Mouse (Mus musculus) lung, embryonic 14.5 days (tissue): Measurements from ENCODE around the gene Ube2q1. TPM values are rescaled to one million over a fixed set of nuclear protein-coding genes. Genes with fewer than 3 reads are reported as not detected.
"Not testable (repeated sequence)": the region's sequence is repeated elsewhere in the genome, so short reads cannot be mapped to it uniquely, and the experiment has no call there.

Source experiments
- ATAC-seq: fragments of 200-750 bp; cut with Nextera tagmentation; 2 replicates; pipeline ENCODE4 v1.8.0; 2017; ENCODE audit warnings: mild to moderate bottlenecking, moderate TSS enrichment, moderate library complexity; ENCODE audit not compliant: insufficient read depth
- DNase-seq: peaks from one replicate; pipeline ENCODE4 v3.0.0-alpha.2; 2015
- H3K27ac ChIP-seq: fragments of 300-500 bp; sonication (generic); 2 replicates; pipeline ENCODE4 v1.5.1; 2014; ENCODE audit warnings: low read depth, mild to moderate bottlenecking, moderate library complexity
- H3K27me3 ChIP-seq: fragments of 300-500 bp; sonication (generic); 2 replicates; pipeline ENCODE4 v1.6.1; 2014; ENCODE audit warnings: low read length, control low read depth; ENCODE audit not compliant: insufficient read depth
- H3K36me3 ChIP-seq: fragments of 300-500 bp; sonication (generic); 2 replicates; pipeline ENCODE4 v1.6.1; 2014; ENCODE audit warnings: control low read depth; ENCODE audit not compliant: insufficient read depth
- H3K4me1 ChIP-seq: fragments of 300-500 bp; sonication (generic); 2 replicates; pipeline ENCODE4 v1.6.1; 2014; ENCODE audit warnings: antibody characterized with exemption, control low read depth; ENCODE audit not compliant: insufficient read depth
- H3K4me2 ChIP-seq: fragments of 300-500 bp; sonication (generic); 2 replicates; pipeline ENCODE4 v1.6.1; 2014; ENCODE audit warnings: mild to moderate bottlenecking
- H3K4me3 ChIP-seq: fragments of 300-500 bp; sonication (generic); 2 replicates; pipeline ENCODE4 v1.5.1; 2014; ENCODE audit warnings: low read depth, low read length
- H3K9ac ChIP-seq: fragments of 300-500 bp; sonication (generic); 2 replicates; pipeline ENCODE4 v1.6.1; 2014
- H3K9me3 ChIP-seq: fragments of 300-500 bp; sonication (generic); 2 replicates; pipeline ENCODE4 v1.6.1; 2016; ENCODE audit warnings: low read depth, low read length, control low read depth
- CTCF ChIP-seq: IDR thresholded peaks from 2 replicates; pipeline ENCODE4 v1.5.1; 2016; ENCODE audit warnings: antibody characterized with exemption, low read depth
- WGBS: fragments of 180-500 bp; shearing (Covaris S2); extraction: QIAGEN DNeasy Blood & Tissue Kit; methylation state at CpG from one replicate; pipeline ENCODE4 v1.1.7; 2014; 5-methylcytosine and 5-hydroxymethylcytosine counted together
- polyA plus RNA-seq: library from polyadenylated mRNA; unstranded; fragments of >200 nt; fragmentation: Nextera tagmentation; extraction: Ambion mirVana; gene quantifications from 2 replicates; pipeline ENCODE4 v1.2.1, GENCODE M21; 2014

Ube2q1 gene
- polyA plus RNA-seq, 1 experiment from 2014 or later: 22.8 TPM

GRCm38 (mm10) chr3:89786275-89786674 is 12.9 kb downstream of the Ube2q1 start:
- no peaks in the 10 kb centered on the region for H3K9me3 ChIP-seq
- H3K4me1 ChIP-seq: no peaks in the 10 kb centered on the region
- WGBS: 73% methylated on average over 6 of the region's 6 CpGs
- H3K4me2 ChIP-seq: no peak overlapping the region
- no peak for TF ChIP-seq CTCF
- no peak overlapping the region for H3K9ac ChIP-seq
- no peak for DNase-seq
- no peak overlapping the region for H3K27ac ChIP-seq
- H3K36me3 ChIP-seq: peaks cover 27% of the 10 kb centered on the region
- no peaks in the 10 kb centered on the region for H3K27me3 ChIP-seq
- ATAC-seq: no peak
- no peak overlapping the region for H3K4me3 ChIP-seq

DNA sequence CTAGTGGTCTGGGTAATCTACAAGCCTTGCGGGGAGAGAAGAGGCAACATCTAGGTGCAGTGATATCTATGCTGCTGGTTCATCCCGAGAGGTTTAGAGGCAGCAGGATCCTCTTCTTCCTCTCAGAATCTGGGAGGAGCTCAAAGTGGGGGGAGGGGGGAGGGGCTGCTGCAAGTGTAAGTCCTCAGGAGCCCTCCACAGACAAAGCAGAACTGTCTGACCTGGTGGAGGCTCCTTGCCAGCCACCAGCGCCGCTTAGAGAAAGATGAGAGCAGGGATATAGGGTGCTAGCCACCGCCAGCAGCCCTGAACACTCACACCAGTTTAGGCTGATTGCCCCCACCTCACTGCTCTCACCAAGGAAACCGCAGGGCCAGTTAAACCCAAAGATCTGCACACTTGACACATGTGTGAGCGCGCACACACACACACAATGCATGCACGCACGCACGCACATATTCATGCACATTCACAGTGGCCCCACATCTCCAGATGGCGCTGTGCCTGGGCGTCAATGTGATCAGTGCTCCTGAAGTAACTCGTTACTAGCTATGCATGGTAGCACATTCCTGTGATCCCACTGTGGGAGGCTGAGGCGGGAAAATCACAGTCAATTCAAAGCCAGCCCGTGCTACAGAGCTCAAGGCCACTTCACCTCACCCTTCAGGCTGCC is 15.4 kb downstream of the Ube2q1 start:
- Histone ChIP-seq H3K9me3 (no peaks in the 10 kb centered on the region), H3K27ac (no peak overlapping the region), H3K9ac (no peak overlapping the region), H3K27me3 (no peaks in the 10 kb centered on the region), H3K4me3 (no peak overlapping the region), H3K4me2 (no peak overlapping the region), H3K4me1 (no peaks in the 10 kb centered on the region), H3K36me3 (peaks cover 2% of the 10 kb centered on the region; the same call in 1 of the 2 replicates)
- no peak for DNase-seq
- TF ChIP-seq CTCF: peak; percentile 19; the same call in 1 of the 2 replicates
- WGBS: 72% methylated on average over 16 of the region's 16 CpGs
- ATAC-seq: no peak

DNA sequence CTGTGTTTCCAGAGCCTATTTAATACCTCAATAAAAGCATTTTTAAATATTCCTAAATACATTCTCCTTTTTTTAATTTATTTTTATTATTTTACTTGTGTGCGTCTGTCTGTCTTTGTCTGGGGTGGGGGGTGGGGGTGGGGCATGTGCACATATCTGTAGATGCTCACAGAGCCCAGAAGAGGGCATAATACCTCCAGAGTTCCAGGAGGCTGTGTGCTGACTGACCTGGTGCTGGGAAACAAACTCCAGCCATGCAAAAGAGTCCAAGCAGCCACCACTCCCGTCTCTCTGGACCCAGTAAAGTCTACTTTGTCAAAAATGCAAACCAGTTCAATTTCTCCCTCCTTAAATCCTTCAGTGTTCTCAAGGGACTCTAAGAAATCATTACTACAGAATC is 21.2 kb downstream of the Ube2q1 start:
- Histone ChIP-seq H3K4me2 (no peak overlapping the region), H3K36me3 (no peaks in the 10 kb centered on the region), H3K4me1 (no peaks in the 10 kb centered on the region), H3K27me3 (no peaks in the 10 kb centered on the region), H3K27ac (no peak overlapping the region), H3K9ac (no peak overlapping the region), H3K9me3 (no peaks in the 10 kb centered on the region), H3K4me3 (no peak overlapping the region)
- ATAC-seq (no peak), DNase-seq (no peak)
- no peak for TF ChIP-seq CTCF
- WGBS: 59% methylated on average over 2 of the region's 2 CpGs

DNA sequence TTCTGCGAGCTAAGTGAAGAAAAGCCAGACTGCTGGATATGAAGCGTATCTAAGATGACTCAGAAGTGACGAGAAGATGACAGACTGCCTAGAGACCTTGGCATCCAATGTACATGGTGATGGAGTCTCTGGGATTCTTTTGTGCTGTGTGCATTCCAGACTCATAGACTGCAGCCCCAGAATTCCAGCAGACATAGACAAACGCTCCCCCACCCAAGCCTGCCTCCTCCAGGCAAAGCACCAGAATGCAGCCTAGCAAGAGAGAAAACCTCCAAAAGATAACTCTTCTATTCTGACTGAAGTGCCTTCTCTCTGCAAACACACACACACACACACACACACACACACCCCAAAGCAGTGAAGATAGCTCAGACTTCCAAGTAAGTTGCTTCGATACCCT is 22.3 kb downstream of the Ube2q1 start:
- Histone ChIP-seq H3K9me3 (no peaks in the 10 kb centered on the region), H3K9ac (no peak overlapping the region), H3K27ac (no peak overlapping the region), H3K36me3 (no peaks in the 10 kb centered on the region), H3K4me3 (no peak overlapping the region), H3K4me1 (no peaks in the 10 kb centered on the region), H3K27me3 (no peaks in the 10 kb centered on the region), H3K4me2 (no peak overlapping the region)
- peak; percentile 21; the same call in 1 of the 2 replicates for TF ChIP-seq CTCF
- 58% methylated on average over 5 of the region's 5 CpGs for WGBS
- DNase-seq (no peak), ATAC-seq (no peak)

DNA sequence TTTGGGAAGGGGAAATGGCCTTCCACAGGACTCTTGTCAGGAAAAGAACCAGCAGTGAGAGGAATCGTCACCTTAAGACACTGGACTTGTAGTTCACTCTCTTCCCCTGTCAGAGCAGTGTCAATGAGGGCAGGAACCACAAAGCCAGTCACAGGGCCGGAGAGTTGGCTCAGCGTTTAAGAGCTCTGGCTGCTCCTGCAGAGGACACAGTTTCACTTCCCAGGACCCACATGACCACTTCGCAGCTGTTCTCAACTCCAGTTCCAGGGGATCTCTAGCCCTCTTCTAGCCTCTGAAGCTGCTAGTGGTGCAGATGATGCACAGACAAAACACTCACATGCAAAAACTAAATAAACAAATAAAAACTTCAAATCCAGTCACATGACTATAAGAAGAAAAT is 22.9 kb downstream of the Ube2q1 start:
- 26% methylated on average over 4 of the region's 4 CpGs for WGBS
- no peak overlapping the region for H3K27ac ChIP-seq
- no peaks in the 10 kb centered on the region for H3K36me3 ChIP-seq
- no peak overlapping the region for H3K4me3 ChIP-seq
- ATAC-seq: no peak
- DNase-seq: peak; percentile 25
- no peak for TF ChIP-seq CTCF
- H3K9ac ChIP-seq: no peak overlapping the region
- no peaks in the 10 kb centered on the region for H3K27me3 ChIP-seq
- no peak overlapping the region for H3K4me2 ChIP-seq
- no peaks in the 10 kb centered on the region for H3K9me3 ChIP-seq
- H3K4me1 ChIP-seq: no peaks in the 10 kb centered on the region

DNA sequence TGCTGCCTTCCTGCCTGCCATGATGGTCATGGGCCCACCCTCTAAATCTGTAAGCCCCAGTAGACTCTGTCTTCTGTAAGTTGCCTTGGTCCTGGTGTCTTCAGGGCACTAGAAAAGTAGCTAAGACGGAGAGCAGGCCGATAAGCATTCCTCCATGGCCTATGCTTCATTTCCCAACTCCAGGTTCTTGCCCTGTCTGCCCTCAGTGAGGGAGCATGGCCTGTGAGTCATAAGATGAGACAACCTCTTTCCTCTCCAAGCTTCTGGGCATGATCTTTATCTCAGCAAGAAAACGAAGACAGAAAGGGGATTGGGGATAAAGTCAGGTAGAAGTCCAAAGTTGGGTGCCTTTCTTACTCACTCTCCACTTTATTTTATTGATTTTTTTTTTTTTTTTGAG is 25.1 kb downstream of the Ube2q1 start:
- Histone ChIP-seq H3K9me3 (no peaks in the 10 kb centered on the region), H3K27ac (no peak overlapping the region), H3K9ac (no peak overlapping the region), H3K36me3 (no peaks in the 10 kb centered on the region), H3K27me3 (no peaks in the 10 kb centered on the region), H3K4me3 (no peak overlapping the region), H3K4me2 (no peak overlapping the region), H3K4me1 (no peaks in the 10 kb centered on the region)
- WGBS: 81% methylated on average over 3 of the region's 3 CpGs
- TF ChIP-seq CTCF: no peak
- ATAC-seq (no peak), DNase-seq (no peak)

DNA sequence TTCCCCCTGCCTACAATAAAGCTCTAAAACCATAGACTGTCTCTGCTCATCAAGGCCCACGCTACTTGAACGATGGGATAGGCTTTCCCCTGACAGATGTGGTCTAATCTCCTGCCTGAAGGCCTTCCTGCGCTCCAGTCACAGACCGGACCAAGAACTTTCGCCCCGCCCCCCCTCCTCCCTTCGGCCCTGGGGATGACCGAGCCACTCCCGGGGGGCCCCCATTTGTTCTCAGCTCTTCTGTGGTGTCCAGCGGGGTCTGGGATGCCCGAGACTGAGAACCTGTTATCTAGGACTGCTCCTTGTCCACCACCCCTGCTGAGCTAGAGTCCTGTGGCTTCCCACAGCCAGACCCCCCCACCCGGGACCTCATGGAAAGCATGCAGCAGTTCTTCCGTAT is 26.1 kb downstream of the Ube2q1 start:
- DNase-seq (no peak), ATAC-seq (no peak)
- Histone ChIP-seq H3K27ac (no peak overlapping the region), H3K4me3 (no peak overlapping the region), H3K9me3 (no peaks in the 10 kb centered on the region), H3K9ac (no peak overlapping the region), H3K4me2 (peak overlapping the region; percentile 51), H3K4me1 (no peaks in the 10 kb centered on the region), H3K36me3 (no peaks in the 10 kb centered on the region), H3K27me3 (no peaks in the 10 kb centered on the region)
- no peak for TF ChIP-seq CTCF
- 4% methylated on average over 13 of the region's 13 CpGs for WGBS

DNA sequence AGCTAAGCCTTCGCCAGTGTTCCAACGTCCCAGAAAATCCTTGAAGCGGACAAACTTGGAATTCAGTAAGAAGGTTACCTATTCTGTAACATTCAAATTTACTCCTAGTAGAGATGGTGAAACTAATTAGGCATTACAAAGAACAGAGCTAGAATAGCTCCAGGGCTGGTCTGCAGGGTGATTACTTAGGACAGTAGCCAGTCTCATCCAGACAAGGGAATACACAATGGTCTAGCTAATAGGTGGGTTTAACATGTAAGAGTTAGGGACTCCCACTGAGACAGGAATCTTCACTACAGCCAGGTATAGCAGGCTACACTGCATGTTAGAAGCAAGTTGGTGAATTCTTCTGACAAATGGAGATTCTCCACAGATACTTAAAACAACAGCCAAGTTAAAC is 26.7 kb downstream of the Ube2q1 start:
- H3K9me3 ChIP-seq, H3K4me2 ChIP-seq, H3K4me1 ChIP-seq, DNase-seq, H3K4me3 ChIP-seq, H3K9ac ChIP-seq, H3K27me3 ChIP-seq, H3K36me3 ChIP-seq, ATAC-seq, H3K27ac ChIP-seq: not testable (repeated sequence)
- 54% methylated on average over 3 of the region's 3 CpGs for WGBS
